Mouse (Mus musculus) kidney, postnatal 10 days (tissue): Measurements from ENCODE around the gene Rab30.

Source experiments
- DNase-seq: peaks from one replicate; pipeline ENCODE4 v3.0.0; 2021; ENCODE audit warnings: mixed read lengths

Rab30 gene

GRCm38 (mm10) chr7:92802158-92802557 is 60.8 kb downstream of the Rab30 start:
- no peak for DNase-seq

GRCm38 (mm10) chr7:92803191-92803590 is 61.8 kb downstream of the Rab30 start:
- no peak for DNase-seq

GRCm38 (mm10) chr7:92804919-92805668 is 63.7 kb downstream of the Rab30 start:
- no peak for DNase-seq

- DNase-seq: no peak
These were observed 65.2 kb downstream of the Rab30 start for GRCm38 (mm10) chr7:92806512-92807188.

- peak; percentile 61 for DNase-seq
These were observed 66.1 kb downstream of the Rab30 start for GRCm38 (mm10) chr7:92807482-92807881.

GRCm38 (mm10) chr7:92811667-92812279 is 70.4 kb downstream of the Rab30 start:
- no peak for DNase-seq

- DNase-seq: no peak
These were observed 75.8 kb downstream of the Rab30 start for GRCm38 (mm10) chr7:92817242-92817641.

- no peak for DNase-seq
These were observed 76.5 kb downstream of the Rab30 start for GRCm38 (mm10) chr7:92817886-92818285.

GRCm38 (mm10) chr7:92819656-92820055 is 78.3 kb downstream of the Rab30 start:
- no peak for DNase-seq

- no peak for DNase-seq
These were observed 79.0 kb downstream of the Rab30 start for GRCm38 (mm10) chr7:92820410-92820809.

GRCm38 (mm10) chr7:92820941-92821465 is 79.6 kb downstream of the Rab30 start:
- DNase-seq: no peak

- DNase-seq: no peak
These were observed 80.5 kb downstream of the Rab30 start for GRCm38 (mm10) chr7:92821871-92822270.

- no peak for DNase-seq
These were observed 81.2 kb downstream of the Rab30 start for GRCm38 (mm10) chr7:92822409-92823101.

GRCm38 (mm10) chr7:92826248-92826647 is 84.8 kb downstream of the Rab30 start:
- no peak for DNase-seq

GRCm38 (mm10) chr7:92827981-92828380 is 86.6 kb downstream of the Rab30 start:
- DNase-seq: peak; percentile 27

- DNase-seq: no peak
These were observed 91.0 kb downstream of the Rab30 start for GRCm38 (mm10) chr7:92832395-92832794.

GRCm38 (mm10) chr7:92834391-92834790 is 93.0 kb downstream of the Rab30 start:
- no peak for DNase-seq

- no peak for DNase-seq
These were observed 95.0 kb downstream of the Rab30 start for GRCm38 (mm10) chr7:92836447-92836846.

- DNase-seq: no peak
These were observed 95.8 kb downstream of the Rab30 start for GRCm38 (mm10) chr7:92837226-92837625.

GRCm38 (mm10) chr7:92837907-92838306 is 96.5 kb downstream of the Rab30 start:
- DNase-seq: no peak

GRCm38 (mm10) chr7:92842254-92842653 is 100.9 kb downstream of the Rab30 start:
- DNase-seq: no peak

- no peak for DNase-seq
These were observed 106.8 kb downstream of the Rab30 start for GRCm38 (mm10) chr7:92848246-92848645.

- no peak for DNase-seq
These were observed 125.1 kb downstream of the Rab30 start for GRCm38 (mm10) chr7:92866526-92866925.
